12 mouse cellular contexts compared by ENCODE assay signal in the genomic region with DNA sequence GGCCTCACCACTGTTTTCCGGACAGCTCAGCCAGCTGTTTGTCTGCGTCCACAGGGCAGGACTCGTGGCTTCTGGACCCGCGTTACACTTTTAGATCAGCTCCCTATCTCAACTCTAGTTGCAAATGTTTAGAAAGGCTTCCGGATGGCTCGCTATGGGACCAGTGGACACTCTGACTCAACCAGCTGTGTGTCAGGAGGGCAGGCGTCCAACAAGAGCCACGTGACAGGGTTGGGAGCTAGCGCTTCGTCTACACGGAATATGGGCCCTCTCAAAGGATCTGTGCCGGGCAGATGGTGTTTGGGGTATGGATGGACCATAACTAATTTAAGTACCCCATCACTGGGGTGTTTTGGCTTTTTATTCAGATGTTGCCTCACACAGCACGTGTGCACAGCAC. TPM values are rescaled to one million over a fixed set of nuclear protein-coding genes. Genes with fewer than 3 reads are reported as not detected.
A peak's percentile ranks its signal among the peaks of the same experiment; 100 is the strongest.
DNase-seq lines count a peak whose midpoint lies in the region; ATAC-seq and TF ChIP-seq lines count a peak whose summit lies in the region.
"Had no signal": no experiment of that assay in that cellular context is flagged by ENCODE, and none has a peak within 500 bp of the region (broad histone marks: within the 10 kb centered on the region; RNA-seq: fewer than 3 reads in every experiment).

No protein-coding gene starts in this region.

- no peak overlapping the region; the same call in 1 of the 2 replicates for H3K9ac ChIP-seq in lung, embryonic 14.5 days
- H3K9ac ChIP-seq: midbrain, embryonic 12.5 days had no signal

- no peaks in the 10 kb centered on the region for H3K27me3 ChIP-seq in lung, embryonic 14.5 days (ENCODE audit: insufficient read depth, low read length)
- H3K27me3 ChIP-seq: midbrain, embryonic 12.5 days had no signal

- no peaks in the 10 kb centered on the region for H3K4me1 ChIP-seq in lung, embryonic 14.5 days (ENCODE audit: insufficient read depth)
- H3K4me1 ChIP-seq in lung, adult 2 months (ENCODE audit: control insufficient read depth, insufficient read depth, low read length) = no peaks in the 10 kb centered on the region
- H3K4me1 ChIP-seq: midbrain, embryonic 12.5 days had no signal

- H3K36me3 ChIP-seq in lung, embryonic 14.5 days (ENCODE audit: insufficient read depth) = no peaks in the 10 kb centered on the region
- H3K36me3 ChIP-seq: midbrain, embryonic 12.5 days had no signal

- intact Hi-C loops in heart, postnatal 10 days (cut with DNase I) = no loop called here

- peak; percentile 61 for DNase-seq in adrenal gland, postnatal 10 days
- DNase-seq in adrenal gland, adult 8-10 months = no peak
- DNase-seq in lung, embryonic 14.5 days = peak; percentile 82
- DNase-seq in lung, adult 2 months = no peak
- DNase-seq in heart, postnatal 10 days = peak; percentile 66 to 69
- DNase-seq in lung, postnatal 4 days = peak; percentile 49 to 67
- DNase-seq in spleen, postnatal 10 days (ENCODE audit: low spot score in 2 of 2) = no peak
- DNase-seq: layer of hippocampus, adult 9-11 months; right cerebral cortex, postnatal 4 days had no signal

- no peak overlapping the region for H3K4me3 ChIP-seq in lung, embryonic 14.5 days (ENCODE audit: low read depth, low read length)
- H3K4me3 ChIP-seq in lung, adult 2 months (replicated peaks; ENCODE audit: extremely low read depth, low read depth, low read length) = no peak overlapping the region
- H3K4me3 ChIP-seq: midbrain, embryonic 12.5 days had no signal

- WGBS in lung, embryonic 14.5 days = 46% methylated on average over 14 of the region's 14 CpGs
- 57% methylated on average over 14 of the region's 14 CpGs for WGBS in lung, adult 2 months

- ATAC-seq in lung, embryonic 14.5 days (ENCODE audit: insufficient read depth) = peak; percentile 79
- ATAC-seq in inflammation-experienced regulatory T-cells, adult 6 months = no peak
- ATAC-seq: activated CD4-positive, CD25-positive, alpha-beta regulatory T cell, adult 4 months had no signal

- H3K4me2 ChIP-seq in lung, embryonic 14.5 days = peak overlapping the region; percentile 18; the same call in 1 of the 2 replicates
- H3K4me2 ChIP-seq: midbrain, embryonic 12.5 days had no signal

- no peak overlapping the region for H3K27ac ChIP-seq in lung, embryonic 14.5 days (ENCODE audit: low read depth)
- H3K27ac ChIP-seq: midbrain, embryonic 12.5 days had no signal

- TF ChIP-seq POLR2A in lung, adult 2 months (IDR thresholded peaks at IDR 0.05; ENCODE audit: borderline replicate concordance, extremely low read depth, low read depth, low read length) = no peak

- no peaks in the 10 kb centered on the region for H3K9me3 ChIP-seq in lung, embryonic 14.5 days (ENCODE audit: low read depth, low read length)
- H3K9me3 ChIP-seq: midbrain, embryonic 12.5 days had no signal

- no peak for TF ChIP-seq CTCF in lung, embryonic 14.5 days (IDR thresholded peaks at IDR 0.05; ENCODE audit: low read depth)
- TF ChIP-seq CTCF in lung, adult 2 months (IDR thresholded peaks at IDR 0.05; ENCODE audit: insufficient read depth, low read length) = no peak

RNA-seq across cellular contexts. Expression of gene Bdh1, which starts 9.8 kb away (rescaled TPM):
- total RNA-seq in adrenal gland, postnatal 10 days (2021) = 100 to 1,000 TPM in 1 of 2 experiments, 10 to 100 TPM in 1; 68.1 to 165 TPM
- 10 to 100 TPM in 2 of 4 experiments, 1 to 10 TPM in 2; 7.6 to 24.2 (median 15.5) TPM for total RNA-seq in adrenal gland, adult 8-10 months (2022)
- polyA plus RNA-seq in lung, embryonic 14.5 days (2014; fragmentation: Nextera tagmentation; extraction: Ambion mirVana) = 3.1 and 5.7 TPM in 2 replicates
- polyA plus RNA-seq in lung, adult 2 months (2012; rRNA removed) = 5.7 and 10.2 TPM in 2 replicates
- under 1 TPM; 0.77 TPM for total RNA-seq in heart, postnatal 10 days (2021)
- polyA plus RNA-seq in inflammation-experienced regulatory T-cells, adult 6 months (2017; shearing (Covaris generic)) = 10 to 100 TPM; 19.1 to 22.4 (median 20.8) TPM

Comparison
In these comparisons a context has a peak if more than half of its experiments do, and no peak if none do; other contexts are left out.
1. DNase-seq: peak in adrenal gland, postnatal 10 days (single experiment), lung, embryonic 14.5 days (single experiment), heart, postnatal 10 days (2 of 2) and lung, postnatal 4 days (2 of 2); none in adrenal gland, adult 8-10 months (single experiment), lung, adult 2 months (single experiment) and spleen, postnatal 10 days (0 of 2).
2. RNA of gene Bdh1, which starts 9.8 kb away (total RNA-seq): 68.1 to 165 TPM in adrenal gland, postnatal 10 days and 7.6 to 24.2 TPM in adrenal gland, adult 8-10 months; 0.77 TPM in heart, postnatal 10 days; every median in the first group is over 4 times any median in the second.